Mouse (Mus musculus) hindbrain, postnatal 0 days (tissue): ENCODE measurements around the gene Anks1b. TPM values are rescaled to one million over a fixed set of nuclear protein-coding genes. Genes with fewer than 3 reads are reported as not detected.
A peak's percentile ranks its signal among the peaks of the same experiment; 100 is the strongest.

Experiments
- ATAC-seq: fragments of 200-750 bp; cut with Nextera tagmentation; 2 replicates; pipeline ENCODE4 v1.8.0; 2017; ENCODE audit warnings: mild to moderate bottlenecking, moderate TSS enrichment, moderate library complexity
- DNase-seq: peaks from one replicate; pipeline ENCODE4 v3.0.0-alpha.2; 2015; ENCODE audit warnings: low spot score
- H3K27ac ChIP-seq: fragments of 300-500 bp; sonication (generic); 2 replicates; pipeline ENCODE4 v1.5.1; 2014; ENCODE audit warnings: mild to moderate bottlenecking
- H3K27me3 ChIP-seq: fragments of 300-500 bp; sonication (generic); 2 replicates; pipeline ENCODE4 v1.6.1; 2014; ENCODE audit warnings: low read length, mixed read lengths; ENCODE audit not compliant: insufficient read depth
- H3K36me3 ChIP-seq: fragments of 300-500 bp; sonication (generic); 2 replicates; pipeline ENCODE4 v1.6.1; 2014; ENCODE audit warnings: low read length, mixed read lengths; ENCODE audit not compliant: insufficient read depth
- H3K4me1 ChIP-seq: fragments of 300-500 bp; sonication (generic); 2 replicates; pipeline ENCODE4 v1.6.1; 2014; ENCODE audit warnings: antibody characterized with exemption, low read length, mixed read lengths; ENCODE audit not compliant: insufficient read depth
- H3K4me2 ChIP-seq: fragments of 300-500 bp; sonication (generic); 2 replicates; pipeline ENCODE4 v1.6.1; 2014; ENCODE audit warnings: low read depth, mild to moderate bottlenecking, low read length, moderate library complexity, mixed read lengths
- H3K4me3 ChIP-seq: fragments of 300-500 bp; sonication (generic); 2 replicates; pipeline ENCODE4 v1.5.1; 2014; ENCODE audit warnings: low read length
- H3K9ac ChIP-seq: fragments of 300-500 bp; sonication (generic); replicated peaks from 2 replicates; pipeline ENCODE4 v1.6.1; 2014; ENCODE audit warnings: mild to moderate bottlenecking, low read length, moderate library complexity, mixed read lengths
- H3K9me3 ChIP-seq: fragments of 300-500 bp; sonication (generic); 2 replicates; pipeline ENCODE4 v1.6.1; 2016; ENCODE audit warnings: low read length, mixed read lengths
- CTCF ChIP-seq: IDR thresholded peaks from 2 replicates; pipeline ENCODE4 v1.5.1; 2016; ENCODE audit warnings: antibody characterized with exemption, control low read depth, low read depth
- WGBS: fragments of 180-500 bp; shearing (Covaris S2); extraction: QIAGEN DNeasy Blood & Tissue Kit; methylation state at CpG from one replicate; pipeline ENCODE4 v1.1.7; 2014; 5-methylcytosine and 5-hydroxymethylcytosine counted together
- polyA plus RNA-seq: library from polyadenylated mRNA; unstranded; fragments of >200 nt; fragmentation: Nextera tagmentation; extraction: Ambion mirVana; gene quantifications from 2 replicates; pipeline ENCODE4 v1.2.1, GENCODE M21; 2015
- total RNA-seq: library from RNA; depleted of rRNA; stranded (reverse); fragments of >200 nt; gene quantifications from 2 replicates; pipeline ENCODE4 v1.2.3, GENCODE M21; 2014

Anks1b gene
- total and polyA plus RNA-seq, 2 experiments from 2014 or later = 104 to 156 TPM

- DNase-seq (no peak), ATAC-seq (no peak)
- H3K9me3 ChIP-seq = no peaks in the 10 kb centered on the region
- H3K36me3 ChIP-seq = no peaks in the 10 kb centered on the region
- 0 out of 2 replicates have a peak, but pooled peaks cover 3% of the 10 kb centered on the region for H3K4me1 ChIP-seq
- H3K27me3 ChIP-seq = no peaks in the 10 kb centered on the region
- 90% methylated on average over 5 of the region's 5 CpGs for WGBS
- TF ChIP-seq CTCF = no peak
- no peak overlapping the region for H3K9ac ChIP-seq
- H3K4me3 ChIP-seq = no peak overlapping the region
- H3K4me2 ChIP-seq = no peak overlapping the region
- no peak overlapping the region for H3K27ac ChIP-seq
Observed at GRCm38 (mm10) chr10:90688153-90688552, 814.8 kb downstream of the Anks1b start.

GRCm38 (mm10) chr10:90688696-90689252 lies 815.5 kb downstream of the Anks1b start:
- H3K4me2 ChIP-seq = no peak overlapping the region
- ATAC-seq = no peak
- H3K4me1 ChIP-seq = 0 out of 2 replicates have a peak, but pooled peaks cover 3% of the 10 kb centered on the region
- no peak overlapping the region for H3K27ac ChIP-seq
- H3K4me3 ChIP-seq = no peak overlapping the region
- H3K9ac ChIP-seq = no peak overlapping the region
- H3K27me3 ChIP-seq = no peaks in the 10 kb centered on the region
- TF ChIP-seq CTCF = no peak
- WGBS = 65% methylated on average over 13 of the region's 13 CpGs
- H3K9me3 ChIP-seq = no peaks in the 10 kb centered on the region
- no peaks in the 10 kb centered on the region for H3K36me3 ChIP-seq
- DNase-seq = no peak

DNA sequence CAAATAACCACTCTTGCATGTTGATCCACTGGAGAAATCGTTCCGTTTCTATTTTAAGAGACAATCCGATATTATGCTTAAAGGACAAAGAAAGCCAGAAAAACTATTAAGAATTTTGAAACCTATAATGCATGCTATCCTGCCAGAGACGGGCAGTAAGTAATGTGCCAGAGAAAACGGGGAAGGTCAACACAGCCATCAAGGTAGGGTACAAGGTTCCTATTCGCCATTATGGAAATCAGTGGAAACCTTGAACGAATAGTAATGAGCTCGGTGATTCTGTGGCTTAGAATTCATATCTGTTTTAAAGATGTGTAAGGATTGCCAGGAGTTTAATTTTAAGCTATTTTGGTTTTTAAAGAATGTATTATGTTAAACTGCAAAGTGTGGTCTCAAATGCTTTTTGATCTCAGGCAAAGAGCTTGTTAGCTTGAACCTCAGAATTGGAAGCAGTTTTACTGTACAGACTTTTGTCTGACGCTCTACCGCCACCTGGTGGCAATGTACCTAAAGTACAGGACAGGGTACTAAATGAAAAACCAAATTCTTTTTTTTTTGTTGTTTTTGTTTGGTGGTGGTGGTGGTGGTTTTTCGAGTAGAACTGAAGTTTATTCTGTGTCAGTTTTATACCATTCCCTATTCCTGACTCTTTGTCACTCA lies 816.7 kb downstream of the Anks1b start:
- Histone ChIP-seq H3K27me3 (no peaks in the 10 kb centered on the region), H3K9me3 (no peaks in the 10 kb centered on the region), H3K27ac (no peak overlapping the region), H3K4me1 (0 out of 2 replicates have a peak, but pooled peaks cover 3% of the 10 kb centered on the region), H3K36me3 (no peaks in the 10 kb centered on the region), H3K4me3 (no peak overlapping the region), H3K4me2 (peak overlapping the region; percentile 29), H3K9ac (no peak overlapping the region)
- peak; percentile 88 for TF ChIP-seq CTCF
- WGBS = 46% methylated on average over 11 of the region's 11 CpGs
- ATAC-seq (no peak), DNase-seq (peak; percentile 89)

GRCm38 (mm10) chr10:90696687-90697086 lies 823.4 kb downstream of the Anks1b start:
- Histone ChIP-seq H3K36me3 (no peaks in the 10 kb centered on the region), H3K9me3 (no peaks in the 10 kb centered on the region), H3K27me3 (no peaks in the 10 kb centered on the region), H3K4me2 (no peak overlapping the region), H3K4me1 (peaks cover 6% of the 10 kb centered on the region; the same call in 1 of the 2 replicates), H3K9ac (no peak overlapping the region), H3K27ac (peak overlapping the region; percentile 66; the same call in 1 of the 2 replicates), H3K4me3 (no peak overlapping the region)
- ATAC-seq (peak; percentile 37; the same call in 1 of the 2 replicates), DNase-seq (peak; percentile 55)
- no peak for TF ChIP-seq CTCF
- WGBS = 48% methylated on average over 5 of the region's 5 CpGs

GRCm38 (mm10) chr10:90697413-90697812 lies 824.1 kb downstream of the Anks1b start:
- 36% methylated on average over 8 of the region's 8 CpGs for WGBS
- H3K4me2 ChIP-seq = 0 out of 2 replicates have a peak overlapping the region, but pooled peaks have one; percentile 3

GRCm38 (mm10) chr10:90699211-90699610 lies 825.9 kb downstream of the Anks1b start:
- Histone ChIP-seq H3K27ac (peak overlapping the region; percentile 66), H3K36me3 (no peaks in the 10 kb centered on the region), H3K9ac (peak overlapping the region; percentile 25; the same call in 1 of the 2 replicates), H3K4me2 (peak overlapping the region; percentile 23; the same call in 1 of the 2 replicates), H3K4me1 (peaks cover 6% of the 10 kb centered on the region; the same call in 1 of the 2 replicates), H3K27me3 (no peaks in the 10 kb centered on the region), H3K9me3 (no peaks in the 10 kb centered on the region), H3K4me3 (no peak overlapping the region)
- no peak for TF ChIP-seq CTCF
- ATAC-seq (peak; percentile 87), DNase-seq (peak; percentile 67)
- 34% methylated on average over 12 of the region's 12 CpGs for WGBS

More at GRCm38 (mm10) chr10:90697413-90697812, 824.1 kb downstream of the Anks1b start:
- Histone ChIP-seq H3K4me1 (peaks cover 6% of the 10 kb centered on the region; the same call in 1 of the 2 replicates), H3K36me3 (no peaks in the 10 kb centered on the region), H3K9ac (no peak overlapping the region), H3K27ac (peak overlapping the region; percentile 66; the same call in 1 of the 2 replicates), H3K27me3 (no peaks in the 10 kb centered on the region), H3K4me3 (no peak overlapping the region), H3K9me3 (no peaks in the 10 kb centered on the region)
- peak; percentile 37 for DNase-seq
- TF ChIP-seq CTCF = no peak
- 0 out of 2 replicates have a peak, but pooled peaks have one; percentile 8 for ATAC-seq
